Mouse (Mus musculus) layer of hippocampus, postnatal 25 days (tissue): Measurements from ENCODE around the gene Hist1h2be. TPM values are rescaled to one million over a fixed set of nuclear protein-coding genes. Genes with fewer than 3 reads are reported as not detected.
"Not testable (repeated sequence)": the region's sequence is repeated elsewhere in the genome, so short reads cannot be mapped to it uniquely, and the experiment has no call there.

Source experiments
- DNase-seq, 2 experiments: peaks; one replicate each; pipeline ENCODE4 v3.0.0; 2022; ENCODE audit warnings: mixed read lengths in 2 of 2, low spot score in 1 of 2; ENCODE audit errors: extremely low spot score in 1 of 2
- total RNA-seq, 2 experiments: library from RNA; stranded (reverse); gene quantifications; 2 replicates each; pipeline ENCODE4 v1.2.3; 2021

The Hist1h2be gene
- total RNA-seq, 2 experiments from 2014 or later, result 7.1 to 8.3 TPM

GRCm38 (mm10) chr13:23554393-23554792 is 66.5 kb downstream of the Hist1h2be start:
- no peak for DNase-seq

DNA sequence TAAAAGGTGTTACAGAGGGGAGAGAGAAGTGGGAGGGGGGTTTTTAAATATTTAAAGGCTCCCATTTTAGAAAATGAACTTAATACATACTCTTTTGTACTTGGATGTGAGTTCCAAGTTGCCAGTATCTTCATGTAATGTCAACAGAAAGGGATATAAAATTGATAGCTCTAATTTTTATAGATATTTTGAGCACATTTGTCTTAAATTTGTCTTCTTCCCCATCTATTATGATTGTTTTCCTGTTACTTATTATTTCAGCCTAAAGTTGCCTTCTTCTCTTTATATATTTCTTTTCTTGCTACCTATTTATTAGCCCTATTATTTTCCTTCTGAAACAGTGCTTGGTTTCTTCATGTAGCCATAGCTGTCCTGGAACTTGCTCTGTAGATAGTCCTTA is 68.0 kb downstream of the Hist1h2be start, which contains the start of gene Hist1h1d:
Gene Hist1h1d, plus strand, starts transcription at position 301 of the 400 bp plus-strand sequence.
- no peak for DNase-seq

GRCm38 (mm10) chr13:23551931-23552914 is 68.7 kb downstream of the Hist1h2be start:
- DNase-seq, result no peak

DNA sequence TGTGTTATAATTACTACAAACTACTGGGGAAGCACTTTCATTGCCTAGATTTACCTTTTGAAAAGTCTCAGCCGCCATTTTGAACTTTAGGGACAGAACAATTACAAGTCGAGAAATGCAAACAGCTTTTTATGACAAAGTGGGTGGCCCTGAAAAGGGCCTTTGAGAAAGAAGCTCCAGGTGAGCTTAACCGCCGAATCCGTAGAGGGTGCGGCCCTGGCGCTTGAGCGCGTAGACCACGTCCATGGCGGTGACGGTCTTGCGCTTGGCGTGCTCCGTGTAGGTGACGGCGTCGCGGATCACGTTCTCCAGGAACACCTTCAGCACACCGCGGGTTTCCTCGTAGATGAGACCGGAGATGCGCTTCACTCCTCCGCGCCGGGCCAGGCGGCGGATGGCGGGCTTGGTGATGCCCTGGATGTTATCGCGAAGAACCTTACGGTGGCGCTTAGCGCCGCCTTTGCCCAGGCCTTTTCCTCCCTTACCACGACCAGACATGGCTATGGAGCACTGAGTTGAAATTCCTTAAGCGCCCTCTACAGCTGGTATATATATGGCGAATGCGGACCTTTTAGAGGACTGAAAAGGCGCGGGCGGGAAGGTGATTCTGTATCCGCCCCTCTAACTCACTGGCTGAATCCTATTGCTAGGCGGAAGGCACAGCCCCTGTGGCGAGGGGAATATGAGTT is 69.6 kb downstream of the Hist1h2be start, which contains the start of gene Hist1h4f:
Gene Hist1h4f, minus strand, starts transcription at position 503 of the 689 bp plus-strand sequence.
- peak; percentile 75 to 82 for DNase-seq

DNA sequence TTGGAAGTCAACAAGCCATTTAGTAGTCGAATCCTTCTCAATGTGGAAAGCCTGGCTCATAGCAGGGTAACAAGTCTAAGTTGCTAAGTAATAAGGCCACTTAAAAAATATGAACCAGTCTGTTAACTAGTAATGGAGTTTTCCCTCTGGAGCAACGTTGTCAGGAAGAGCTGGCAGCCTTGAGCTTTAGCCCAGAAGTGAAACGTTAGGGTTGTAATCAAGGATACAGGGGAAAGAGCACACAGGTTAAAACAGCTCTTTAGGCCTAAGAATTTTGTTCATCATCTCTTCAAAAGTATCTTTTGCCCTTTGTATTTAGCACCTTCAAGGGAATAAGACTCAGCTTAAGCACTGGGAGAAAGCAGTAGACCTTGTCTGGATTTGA is 70.2 kb downstream of the Hist1h2be start:
- no peak for DNase-seq

DNA sequence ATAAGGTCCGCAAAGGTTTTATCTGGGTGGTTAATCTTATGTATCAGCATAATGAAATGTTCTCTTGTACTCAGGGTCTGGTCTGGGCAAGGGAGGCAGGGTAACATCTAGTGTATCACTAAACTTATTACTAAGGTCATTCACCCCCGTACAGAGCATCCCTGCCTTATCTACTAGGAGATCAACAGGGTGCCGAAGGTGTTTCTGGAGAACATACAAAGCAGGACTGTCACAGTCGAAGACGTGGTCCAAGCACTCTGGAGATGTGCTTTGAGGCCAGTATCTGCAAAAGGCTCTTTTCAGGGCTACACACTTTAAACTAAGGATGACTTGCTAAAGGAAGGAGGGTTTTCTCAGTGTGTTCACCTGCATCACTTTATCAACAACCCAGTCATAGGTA is 74.2 kb downstream of the Hist1h2be start:
- no peak for DNase-seq

- DNase-seq, result not testable (repeated sequence)
Measured at GRCm38 (mm10) chr13:23544787-23545120, 76.2 kb downstream of the Hist1h2be start.

DNA sequence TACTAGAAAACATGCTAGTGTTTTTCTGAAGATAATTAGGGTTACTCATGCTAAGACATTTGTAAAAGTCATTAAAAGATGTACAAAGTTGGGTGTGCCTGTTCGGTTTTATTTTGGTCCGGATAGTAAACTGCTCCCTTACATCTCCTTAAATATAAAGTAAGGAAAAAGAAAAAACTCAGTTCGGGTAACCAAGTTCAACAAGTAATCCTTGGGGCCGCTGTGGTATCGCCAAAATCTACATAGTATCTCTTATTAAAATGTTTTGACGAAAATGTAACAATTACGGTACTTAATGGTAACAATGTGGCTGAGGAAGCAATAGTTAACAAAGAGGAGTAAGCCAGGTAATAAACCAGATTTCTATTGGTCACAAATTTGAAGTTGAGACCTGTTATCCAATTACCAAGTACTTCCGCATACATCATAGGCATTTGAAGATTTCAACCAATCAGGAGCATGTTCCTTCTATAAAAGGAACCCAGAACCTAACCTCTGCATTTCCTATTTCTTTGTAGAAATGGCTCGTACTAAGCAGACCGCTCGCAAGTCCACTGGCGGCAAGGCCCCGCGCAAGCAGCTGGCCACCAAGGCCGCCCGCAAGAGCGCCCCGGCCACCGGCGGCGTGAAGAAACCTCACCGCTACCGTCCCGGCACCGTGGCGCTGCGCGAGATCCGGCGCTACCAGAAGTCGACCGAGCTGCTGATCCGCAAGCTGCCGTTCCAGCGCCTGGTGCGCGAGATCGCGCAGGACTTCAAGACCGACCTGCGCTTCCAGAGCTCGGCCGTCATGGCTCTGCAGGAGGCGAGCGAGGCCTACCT is 76.7 kb downstream of the Hist1h2be start, which contains the start of gene Hist1h3f:
Gene Hist1h3f, plus strand, starts transcription at position 88 of the 822 bp plus-strand sequence.
- peak; percentile 49 to 71 for DNase-seq

DNA sequence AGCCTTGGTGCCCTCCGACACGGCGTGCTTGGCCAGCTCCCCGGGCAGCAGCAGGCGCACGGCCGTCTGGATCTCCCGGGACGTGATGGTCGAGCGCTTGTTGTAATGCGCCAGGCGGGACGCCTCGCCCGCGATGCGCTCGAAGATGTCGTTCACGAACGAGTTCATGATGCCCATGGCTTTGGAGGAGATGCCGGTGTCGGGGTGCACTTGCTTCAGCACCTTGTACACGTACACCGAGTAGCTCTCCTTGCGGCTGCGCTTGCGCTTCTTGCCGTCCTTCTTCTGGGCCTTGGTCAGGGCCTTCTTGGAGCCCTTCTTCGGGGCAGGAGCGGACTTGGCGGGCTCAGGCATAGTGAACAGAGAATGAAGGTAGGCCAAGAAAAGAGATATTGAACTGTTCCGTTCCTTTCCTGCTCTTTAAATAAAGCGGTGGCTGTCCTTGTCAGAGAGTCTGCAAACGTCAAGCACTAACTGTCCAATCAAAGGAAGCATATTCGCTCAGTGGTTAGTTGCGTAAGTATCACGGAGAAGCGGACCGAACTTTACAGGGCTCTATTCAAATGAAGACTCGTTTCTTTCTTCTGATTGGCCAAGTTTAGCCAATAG is 77.8 kb downstream of the Hist1h2be start, which contains the start of gene Hist1h2bh:
Gene Hist1h2bh, minus strand, starts transcription at position 394 of the 609 bp plus-strand sequence.
- DNase-seq, result not testable (repeated sequence)

DNA sequence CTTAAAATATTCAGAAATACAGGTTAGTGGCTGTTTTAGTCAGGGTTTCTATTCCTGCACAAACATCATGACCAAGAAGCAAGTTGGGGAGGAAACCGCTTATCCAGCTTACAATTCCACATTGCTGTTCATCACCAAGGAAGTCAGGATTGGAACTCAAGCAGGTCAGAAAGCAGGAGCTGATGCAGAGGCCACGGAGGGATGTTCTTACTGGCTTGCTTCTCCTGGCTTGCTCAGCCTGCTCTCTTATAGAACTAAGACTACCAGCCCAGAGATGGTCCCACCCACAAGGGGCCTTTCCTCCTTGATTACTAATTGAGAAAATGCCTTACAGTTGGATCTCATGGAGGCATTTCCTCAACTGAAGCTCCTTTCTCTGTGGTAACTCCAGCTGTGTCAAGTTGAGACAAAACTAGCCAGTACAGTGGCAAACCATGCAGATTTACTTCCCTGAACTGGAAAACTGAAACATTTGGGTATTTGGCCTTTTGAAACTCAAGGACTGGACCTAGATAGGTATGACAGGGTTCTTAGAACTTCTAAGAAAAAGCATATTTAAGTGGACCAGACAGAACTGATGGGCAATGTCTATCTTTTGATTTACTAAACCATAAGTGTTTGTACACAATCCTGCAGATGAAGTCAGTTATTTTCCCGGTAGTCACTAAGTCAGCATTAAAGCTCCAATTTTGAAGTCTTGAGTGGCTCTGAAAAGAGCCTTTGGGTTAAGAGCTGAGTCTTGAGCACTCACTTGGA is 78.5 kb downstream of the Hist1h2be start:
- DNase-seq, result not testable (repeated sequence)

DNA sequence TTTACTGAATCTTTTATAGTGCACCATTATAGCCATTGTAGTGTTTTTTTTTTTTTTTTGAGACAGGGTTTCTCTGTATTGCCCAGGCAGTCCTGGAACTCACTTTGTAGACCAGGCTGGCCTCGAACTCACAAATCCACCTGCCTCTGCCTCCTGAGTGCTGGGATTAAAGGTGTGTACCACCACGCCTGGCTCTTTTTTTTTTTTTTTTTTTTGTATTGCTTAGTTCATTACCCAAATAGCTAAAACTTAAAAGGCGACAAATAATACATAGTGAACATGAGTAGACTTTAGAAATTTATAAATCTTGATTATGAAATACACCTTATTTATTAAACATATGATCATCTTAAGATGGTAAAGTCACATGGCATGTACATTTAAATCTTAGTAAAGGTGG is 79.4 kb downstream of the Hist1h2be start:
- no peak for DNase-seq

- not testable (repeated sequence) for DNase-seq
Measured at GRCm38 (mm10) chr13:23539821-23540220, 81.1 kb downstream of the Hist1h2be start.

DNA sequence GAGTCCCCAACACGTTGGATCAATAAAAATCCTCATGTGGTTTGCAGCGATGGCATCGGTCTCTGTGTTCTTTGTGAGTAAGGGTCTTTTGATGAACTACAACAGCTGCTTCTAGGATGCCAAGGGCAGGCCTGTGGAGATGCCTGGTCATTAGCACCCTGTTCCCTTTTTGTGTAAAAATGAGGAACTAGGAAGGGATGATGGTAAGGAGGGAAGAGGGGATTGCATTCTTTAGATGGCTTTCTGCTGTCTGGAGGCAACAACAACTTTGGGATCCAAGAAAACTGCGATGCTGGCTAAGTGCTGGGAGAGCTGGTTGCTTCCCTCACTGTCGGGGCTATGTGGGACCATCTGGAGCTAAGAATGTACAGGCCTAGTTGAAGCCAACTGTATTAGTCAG is 82.7 kb downstream of the Hist1h2be start:
- DNase-seq, result no peak

GRCm38 (mm10) chr13:23537006-23537710 is 83.8 kb downstream of the Hist1h2be start:
- no peak for DNase-seq

DNA sequence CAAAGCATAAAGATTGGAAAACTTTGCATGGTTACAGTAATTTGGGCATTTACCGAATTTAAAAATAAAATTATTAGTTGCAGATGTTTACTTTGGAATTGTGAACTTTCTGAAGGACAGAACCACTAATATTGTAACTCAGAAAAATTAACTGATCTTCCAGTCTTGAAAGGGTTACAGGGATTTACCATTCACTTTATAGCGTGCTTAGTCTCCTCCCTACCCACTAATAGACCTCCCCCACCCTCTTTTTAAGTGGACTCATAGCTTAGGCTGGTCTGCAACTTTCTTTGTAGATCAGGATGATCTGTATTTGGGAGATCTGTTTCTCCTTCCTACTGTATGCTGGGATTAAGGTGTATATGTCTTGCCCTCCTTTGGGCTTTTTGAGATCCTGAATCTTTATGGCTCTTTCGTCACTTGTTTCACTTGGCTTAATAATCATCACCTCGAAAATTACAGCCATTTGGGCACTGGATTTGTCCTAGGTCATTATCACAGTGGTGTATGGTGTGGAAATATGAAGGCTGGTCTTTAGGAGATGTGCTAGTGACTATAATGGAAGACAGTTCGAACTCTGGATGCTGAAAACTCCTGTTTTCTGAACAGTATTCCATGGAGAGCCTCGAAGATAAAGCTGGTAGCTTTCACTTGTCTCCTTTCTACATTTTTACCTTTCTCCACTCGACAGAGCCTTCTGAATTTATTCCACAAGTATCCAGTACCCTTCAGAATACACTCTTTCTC is 84.7 kb downstream of the Hist1h2be start:
- DNase-seq, result no peak

GRCm38 (mm10) chr13:23535137-23536075 is 85.5 kb downstream of the Hist1h2be start, which contains the start of gene Hist1h3g:
Gene Hist1h3g (plus strand): TSS chr13:23535422.
- DNase-seq, result peak; percentile 64 to 85
